Mouse (Mus musculus) embryonic facial prominence, embryonic 14.5 days (tissue): ENCODE measurements around the gene Gm21518. TPM values are rescaled to one million over a fixed set of nuclear protein-coding genes. Genes with fewer than 3 reads are reported as not detected.
"Not testable (repeated sequence)": the region's sequence is repeated elsewhere in the genome, so short reads cannot be mapped to it uniquely, and the experiment has no call there.

ENCODE experiments used
- ATAC-seq: fragments of 200-750 bp; cut with Nextera tagmentation; 2 replicates; pipeline ENCODE4 v1.8.0; 2017; ENCODE audit warnings: low read depth, moderate number of reproducible peaks, moderate TSS enrichment
- DNase-seq: peaks from one replicate; pipeline ENCODE4 v3.0.0-alpha.2; 2015; ENCODE audit warnings: low spot score
- H3K27ac ChIP-seq: fragments of 300-500 bp; sonication (generic); replicated peaks from 2 replicates; pipeline ENCODE4 v1.5.1; 2014; ENCODE audit warnings: low read depth, mild to moderate bottlenecking, low read length, moderate library complexity
- H3K27me3 ChIP-seq: fragments of 300-500 bp; sonication (generic); replicated peaks from 2 replicates; pipeline ENCODE4 v1.6.1; 2014; ENCODE audit warnings: low read length; ENCODE audit not compliant: control insufficient read depth, insufficient read depth
- H3K36me3 ChIP-seq: fragments of 300-500 bp; sonication (generic); 2 replicates; pipeline ENCODE4 v1.6.1; 2014; ENCODE audit warnings: low read length, mixed read lengths; ENCODE audit not compliant: control insufficient read depth, insufficient read depth
- H3K4me1 ChIP-seq: fragments of 300-500 bp; sonication (generic); 2 replicates; pipeline ENCODE4 v1.6.1; 2014; ENCODE audit warnings: antibody characterized with exemption, low read length; ENCODE audit not compliant: control insufficient read depth, insufficient read depth
- H3K4me2 ChIP-seq: fragments of 300-500 bp; sonication (generic); 2 replicates; pipeline ENCODE4 v1.6.1; 2014; ENCODE audit warnings: low read depth, mild to moderate bottlenecking, low read length, moderate library complexity, mixed read lengths
- H3K4me3 ChIP-seq: fragments of 300-500 bp; sonication (generic); 2 replicates; pipeline ENCODE4 v1.5.1; 2014; ENCODE audit warnings: low read depth, mild to moderate bottlenecking, low read length
- H3K9ac ChIP-seq: fragments of 300-500 bp; sonication (generic); 2 replicates; pipeline ENCODE4 v1.6.1; 2014; ENCODE audit warnings: low read depth, mild to moderate bottlenecking, low read length, moderate library complexity, mixed read lengths
- H3K9me3 ChIP-seq: fragments of 300-500 bp; sonication (generic); 2 replicates; pipeline ENCODE4 v1.6.1; 2016; ENCODE audit warnings: low read length; ENCODE audit not compliant: control insufficient read depth
- WGBS: fragments of 180-500 bp; shearing (Covaris S2); extraction: QIAGEN DNeasy Blood & Tissue Kit; methylation state at CpG from one replicate; pipeline ENCODE4 v1.1.7; 2014; 5-methylcytosine and 5-hydroxymethylcytosine counted together
- polyA plus RNA-seq: library from polyadenylated mRNA; unstranded; fragments of >200 nt; fragmentation: Nextera tagmentation; extraction: Ambion mirVana; gene quantifications from 2 replicates; pipeline ENCODE4 v1.2.1, GENCODE M21; 2014

Gene Gm21518
- polyA plus RNA-seq: not detected in 2 replicates

- H3K9ac ChIP-seq, H3K9me3 ChIP-seq, H3K4me1 ChIP-seq, H3K27me3 ChIP-seq, ATAC-seq, H3K36me3 ChIP-seq, H3K4me2 ChIP-seq, DNase-seq, H3K4me3 ChIP-seq, H3K27ac ChIP-seq: not testable (repeated sequence)
- WGBS: no CpG with 5 or more reads among the region's 6 CpGs
These were observed at the start of gene Gm21518 for GRCm38 (mm10) chrY:62190566-62190965. Gm21518 (plus strand) TSS chrY:62190866.
